Mouse (Mus musculus): ENCODE measurements around the gene Cnp.

- TF ChIP-seq CTCF (IDR thresholded peaks at IDR 0.05) (no peak), POLR2A (IDR thresholded peaks at IDR 0.05; ENCODE audit: insufficient read depth, low read depth, low read length) (no peak)
Measured at GRCm38 (mm10) chr11:100552842-100553241, 21.9 kb upstream of the Cnp start.
